Mouse (Mus musculus): ENCODE results near the gene Fam229a. TPM values are rescaled to one million over a fixed set of nuclear protein-coding genes. Genes with fewer than 3 reads are reported as not detected.

The Fam229a gene
- 1 to 10 TPM in 1 of 2 experiments, not detected in 1; 1.4 TPM for total RNA-seq (2023)

DNA sequence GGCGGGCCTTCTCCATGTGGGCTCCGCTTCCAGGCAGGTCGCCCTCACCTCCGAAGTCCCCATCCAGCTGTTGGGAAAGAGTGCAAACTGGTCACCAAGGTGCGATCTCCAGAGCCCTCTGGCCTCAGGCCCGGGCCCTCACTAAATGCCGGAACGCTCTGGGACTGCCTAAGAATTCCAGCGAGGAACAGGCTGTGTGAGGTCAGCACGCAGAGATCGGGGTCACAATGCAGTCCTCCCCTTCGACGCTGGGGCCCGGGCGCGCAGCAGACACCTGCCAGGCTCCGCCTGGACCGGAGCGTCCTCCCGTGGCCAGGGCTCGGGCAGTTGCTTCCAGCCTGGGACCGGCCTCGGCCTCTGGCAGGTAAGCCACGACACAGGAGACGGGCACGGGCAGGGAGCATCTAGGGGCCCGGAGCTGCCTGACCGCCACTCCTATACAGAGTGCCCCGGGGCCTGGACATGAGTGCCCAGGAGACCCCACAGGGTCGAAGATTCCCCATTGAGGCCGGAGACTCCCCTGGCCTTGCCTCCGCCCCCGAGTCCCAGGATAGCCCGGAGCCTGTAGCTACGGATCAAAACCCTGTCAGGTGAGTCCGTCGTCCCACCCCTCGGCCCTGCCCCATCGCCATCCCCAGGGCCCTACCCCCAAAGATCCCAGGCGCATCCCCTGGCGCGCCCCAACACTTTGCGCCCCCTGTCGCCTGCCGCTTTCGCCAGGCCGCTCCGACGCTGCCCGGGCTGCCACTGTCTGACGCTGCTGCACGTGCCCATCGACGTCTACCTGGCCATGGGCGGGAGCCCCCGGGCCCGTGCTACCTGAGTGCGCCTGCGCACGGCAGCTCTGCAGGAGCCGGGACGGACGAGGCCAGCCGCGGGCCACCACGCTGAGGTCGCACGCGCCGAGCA lies at the start of gene Fam229a, which contains the start of gene Tssk3:
Gene Fam229a, plus strand, starts transcription at position 219 of the 909 bp plus-strand sequence.
Gene Tssk3, minus strand, starts transcription at position 51 of the 909 bp plus-strand sequence.

DNA sequence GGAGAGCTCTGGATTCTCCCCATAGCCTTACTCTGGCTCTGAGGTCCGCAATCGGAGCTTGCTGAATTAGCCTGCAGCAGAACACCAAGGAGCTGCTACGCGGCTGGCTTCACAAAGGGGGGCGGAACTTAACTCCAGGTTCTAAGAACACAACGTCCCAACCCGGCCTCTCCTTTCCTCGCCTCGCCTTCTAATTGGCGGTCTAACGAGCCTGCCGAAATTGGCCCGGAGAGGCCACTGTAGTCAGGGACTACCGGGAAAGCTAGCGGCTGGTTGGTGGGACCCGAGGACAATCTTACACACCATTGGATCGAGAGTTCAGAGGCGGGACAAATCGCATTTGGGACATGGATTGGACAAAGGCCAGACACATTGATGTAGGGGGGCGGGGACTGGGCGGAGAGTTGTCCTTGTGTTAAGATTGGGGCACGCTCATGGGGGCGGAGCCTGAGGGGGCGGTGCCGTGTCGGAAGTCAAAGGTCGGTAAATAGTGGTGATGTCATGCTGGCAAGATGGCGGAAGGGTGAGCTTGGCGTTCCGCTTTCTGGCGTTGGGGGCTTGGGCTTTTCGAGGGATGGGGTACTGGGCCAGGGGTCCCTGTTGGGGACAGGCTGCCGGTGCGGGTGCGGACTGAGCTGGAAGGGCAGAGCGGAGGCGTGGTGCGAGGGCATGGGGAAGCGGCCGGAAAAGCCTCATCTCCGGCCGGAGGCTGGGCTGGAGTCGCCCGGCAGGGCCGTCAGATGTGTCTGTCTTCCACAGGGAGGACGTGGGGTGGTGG lies 29.6 kb upstream of the Fam229a start, which contains the start of gene Bsdc1:
Gene Bsdc1, plus strand, starts transcription at position 399 of the 778 bp plus-strand sequence.

DNA sequence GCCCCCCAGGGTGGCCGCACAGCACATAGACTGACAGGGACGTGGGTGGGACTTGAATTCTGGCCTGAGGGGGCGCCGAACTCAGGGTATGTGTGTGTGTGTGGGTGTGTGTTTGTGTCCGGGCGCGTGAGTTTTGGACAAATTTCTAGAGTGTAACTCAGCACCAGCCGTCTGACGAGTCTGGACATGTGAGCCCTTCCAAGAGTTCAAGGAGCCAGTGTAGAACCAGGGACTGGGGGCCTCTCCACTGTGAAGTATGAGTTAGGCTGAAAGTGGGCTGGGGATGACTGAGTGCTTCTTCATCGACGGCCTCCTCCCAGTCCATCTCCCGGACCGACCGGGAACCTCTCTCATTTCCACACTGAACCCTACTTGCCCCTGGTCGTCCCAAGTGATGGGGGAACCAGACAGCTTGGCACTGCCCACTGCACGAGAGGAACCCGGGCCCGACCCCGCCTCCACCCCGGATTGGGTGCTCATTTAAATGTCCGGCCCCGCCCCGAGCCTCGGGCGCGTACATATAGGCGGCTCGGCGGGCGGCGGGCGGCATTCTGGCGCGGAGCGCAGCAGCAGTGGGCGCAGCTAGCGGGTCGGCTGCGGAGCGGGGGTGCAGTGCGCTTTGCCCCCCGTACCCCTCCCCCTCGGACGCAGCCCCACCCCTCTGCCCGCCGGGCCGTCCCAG lies 22.2 kb downstream of the Fam229a start, which contains the start of gene Marcksl1:
Gene Marcksl1, plus strand, starts transcription at position 496 of the 682 bp plus-strand sequence.

Other genes starting within 250 kb of the Fam229a start
- under 1 TPM; 0.21 to 0.29 TPM for gene C77080, start 229.8 kb upstream of the Fam229a start, total RNA-seq (2023)
- not detected for gene Sync, start 203.6 kb upstream of the Fam229a start, total RNA-seq (2023)
- gene Rbbp4, start 155.8 kb upstream of the Fam229a start, total RNA-seq (2023), result 100 to 1,000 TPM; 148 to 152 TPM
- 10 to 100 TPM; 41.3 to 51.8 TPM for gene Zbtb8os, start 155.5 kb upstream of the Fam229a start, total RNA-seq (2023)
- gene Zbtb8a, start 113.1 kb upstream of the Fam229a start, total RNA-seq (2023), result 1 to 10 TPM; 2.3 to 3.3 TPM
- not detected for gene Zbtb8b, start 50.3 kb upstream of the Fam229a start, total RNA-seq (2023)
- gene Bsdc1, start 29.6 kb upstream of the Fam229a start, total RNA-seq (2023), result 100 to 1,000 TPM; 105 to 112 TPM
- gene Tssk3, start 168 bp upstream of the Fam229a start, total RNA-seq (2023), result not detected
- 10 to 100 TPM; 73.3 to 75.0 TPM for gene Marcksl1, start 22.4 kb downstream of the Fam229a start, total RNA-seq (2023)
- gene Hdac1, start 51.5 kb downstream of the Fam229a start, total RNA-seq (2023), result 100 to 1,000 TPM; 190 to 192 TPM
- gene Lck, start 82.5 kb downstream of the Fam229a start, total RNA-seq (2023), result 10 to 100 TPM; 23.5 to 26.4 TPM
- gene Fam167b, start 87.4 kb downstream of the Fam229a start, total RNA-seq (2023), result not detected
- gene Eif3i, start 109.5 kb downstream of the Fam229a start, total RNA-seq (2023), result 100 to 1,000 TPM; 143 to 157 TPM
- gene Tmem234, start 109.5 kb downstream of the Fam229a start, total RNA-seq (2023), result 100 to 1,000 TPM; 125 TPM
- gene Dcdc2b, start 123.1 kb downstream of the Fam229a start, total RNA-seq (2023), result 1 to 10 TPM; 3.5 to 4.3 TPM
- gene Iqcc, start 127.9 kb downstream of the Fam229a start, total RNA-seq (2023), result 10 to 100 TPM; 15.7 to 22.1 TPM
- 10 to 100 TPM; 15.8 to 29.5 TPM for gene Ccdc28b, start 132.8 kb downstream of the Fam229a start, total RNA-seq (2023)
- gene Txlna, start 149.9 kb downstream of the Fam229a start, total RNA-seq (2023), result 10 to 100 TPM; 67.3 to 87.3 TPM
- 10 to 100 TPM; 47.4 to 53.2 TPM for gene Kpna6, start 181.6 kb downstream of the Fam229a start, total RNA-seq (2023)
- gene Tmem39b, start 205.6 kb downstream of the Fam229a start, total RNA-seq (2023), result 10 to 100 TPM; 19.4 to 23.5 TPM